Mouse (Mus musculus): ENCODE data around the gene Snn.

GRCm38 (mm10) chr16:11047130-11047529, 13.6 kb upstream of the Snn start:
- TF ChIP-seq POLR2A (IDR thresholded peaks at IDR 0.05; ENCODE audit: low read depth, low read length) (no peak), CTCF (conservative IDR thresholded peaks at IDR 0.05; ENCODE audit: insufficient read depth, insufficient read length, low read depth, low read length) (no peak)

Measured in kidney, adult 2 months (tissue).